Mouse (Mus musculus) kidney, adult 2 months (tissue): ENCODE data around the gene Dock2.

Experiments used
- CTCF ChIP-seq: fragments of 200-500 bp; conservative IDR thresholded peaks from 2 replicates; pipeline ENCODE4 v1.5.1; 2011; ENCODE audit warnings: low read depth, mild to moderate bottlenecking, control low read depth, low read length, moderate library complexity, mixed read lengths; ENCODE audit not compliant: insufficient read depth, insufficient read length
- POLR2A ChIP-seq: fragments of 200-500 bp; IDR thresholded peaks from one replicate; pipeline ENCODE4 v1.6.1; 2011; ENCODE audit warnings: low read depth, low read length, control low read depth

DNA sequence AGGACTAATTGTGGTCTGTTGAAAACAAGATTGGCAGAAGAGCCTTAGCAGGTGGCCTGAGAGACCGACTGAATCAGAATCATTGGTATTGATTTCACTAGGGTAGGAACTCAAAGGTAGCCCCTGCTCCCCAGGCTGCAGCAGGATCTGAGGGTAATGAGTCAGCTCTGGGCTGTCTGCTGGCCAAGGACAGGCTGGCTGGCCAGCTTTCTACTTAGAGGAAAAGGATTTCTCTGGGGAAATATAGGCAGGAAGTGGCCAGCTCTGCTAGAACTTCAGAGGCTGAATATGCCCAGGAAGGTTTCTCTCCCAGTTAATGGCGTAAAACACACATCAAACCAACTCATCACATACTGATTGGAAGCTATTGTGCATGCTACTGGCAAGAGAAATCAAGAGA, 544.0 kb downstream of the Dock2 start:
- TF ChIP-seq POLR2A = no peak
- no peak for TF ChIP-seq CTCF
